Mouse (Mus musculus) gastrocnemius, postnatal 10 days (tissue): ENCODE measurements at regions not wholly inside any gene's neighbourhood (a gene's known extent, or its start where the extent isn't known, plus 50 kb on each side); places are given as distances from the start of the nearest gene placed in this dataset.
A peak's percentile ranks its signal among the peaks of the same experiment; 100 is the strongest.

ENCODE experiments used
- DNase-seq: peaks from one replicate; pipeline ENCODE4 v3.0.0; 2021; ENCODE audit warnings: mixed read lengths

DNA sequence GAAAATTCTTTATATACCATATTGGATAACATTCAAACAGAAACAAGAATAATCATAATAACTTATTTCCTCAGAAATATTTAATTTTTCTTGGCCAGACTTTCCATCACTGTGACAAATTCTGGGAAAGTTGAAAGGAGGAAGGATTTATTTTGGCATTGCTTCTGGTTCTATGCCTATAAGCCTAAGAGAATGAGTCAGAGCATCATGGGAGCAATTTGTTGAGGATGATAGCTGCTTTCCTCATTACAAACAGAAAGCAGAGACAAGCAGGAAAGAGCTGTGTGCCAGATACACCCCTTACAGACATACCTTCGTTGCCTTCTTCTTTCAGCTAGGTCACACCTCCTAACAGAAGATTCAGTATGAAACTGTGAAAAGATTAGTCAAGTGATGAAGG is 115.3 kb downstream of the Rgs21 start:
- DNase-seq: no peak

DNA sequence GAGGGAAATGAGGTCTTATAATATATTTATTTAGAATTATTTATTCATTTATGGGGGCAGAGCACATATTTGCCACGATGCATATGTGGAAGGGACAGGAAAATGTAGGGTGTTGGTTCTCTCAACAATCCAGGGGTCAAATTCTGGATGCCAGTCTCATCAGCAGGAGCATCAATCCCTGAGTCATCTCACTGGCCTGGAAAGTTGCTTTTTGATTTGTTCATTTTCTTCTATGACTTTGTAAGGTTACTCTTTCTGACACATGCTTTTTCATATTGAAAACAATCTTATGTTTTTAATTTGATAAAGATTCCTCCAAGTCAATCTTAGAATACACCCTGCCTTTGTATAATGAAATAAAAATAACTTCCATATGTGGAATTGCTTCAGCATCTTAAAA is 115.7 kb downstream of the Rgs21 start:
- DNase-seq: no peak

DNA sequence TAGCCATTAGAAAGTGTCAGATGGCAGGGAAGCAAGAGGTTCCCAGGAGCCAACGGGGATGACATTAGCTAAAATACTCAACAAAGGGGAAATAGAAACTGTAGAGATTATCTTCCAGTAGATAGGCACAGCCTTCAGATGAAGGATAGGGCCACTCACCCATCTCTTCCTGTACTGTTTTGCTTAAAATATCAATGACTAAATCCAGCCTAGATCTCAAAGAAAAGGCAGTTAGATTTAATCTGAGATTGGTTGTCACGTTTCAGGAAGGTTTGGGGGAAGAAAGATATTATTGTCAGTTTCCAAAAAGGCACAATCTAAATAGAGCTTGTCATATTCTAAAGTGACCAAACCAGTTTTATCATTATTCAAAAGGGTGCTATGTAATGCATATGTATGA is 130.8 kb downstream of the Rgs21 start:
- DNase-seq: no peak

- no peak for DNase-seq
Observed at GRCm38 (mm10) chr1:144432816-144433215, 134.7 kb downstream of the Rgs21 start.

DNA sequence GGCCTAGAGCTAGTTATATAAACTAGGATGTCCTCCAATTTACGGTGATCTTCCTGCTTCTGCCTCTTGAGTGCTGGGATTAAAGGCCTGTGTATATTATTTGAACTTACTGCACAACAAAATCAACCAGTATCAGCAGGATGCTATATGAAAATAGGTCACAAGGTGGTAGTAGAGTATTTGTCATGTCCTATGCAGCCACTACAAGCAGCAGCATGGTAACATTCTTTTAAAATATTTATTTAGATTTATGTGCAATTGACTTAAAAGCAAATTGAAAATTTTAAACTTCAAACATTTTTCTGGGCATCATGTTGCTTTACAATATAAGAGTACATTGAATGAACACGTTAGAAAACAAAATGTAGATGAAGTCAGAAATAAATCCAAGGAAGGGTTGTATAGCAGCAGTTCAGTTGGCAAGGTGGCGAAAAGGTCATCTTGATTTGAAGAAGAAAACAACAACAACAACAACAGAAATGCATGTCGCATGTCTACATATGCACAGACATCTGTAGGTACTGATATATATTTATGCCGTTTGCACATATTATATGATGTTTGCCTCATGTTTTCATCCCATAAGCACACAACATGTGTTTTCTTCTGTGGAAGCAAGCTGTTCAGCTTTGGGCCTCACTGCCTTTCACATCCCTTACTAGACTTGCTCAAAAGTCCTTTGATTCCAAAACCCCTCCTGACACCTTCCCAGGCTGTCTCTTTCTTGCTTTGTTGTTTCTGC is 135.8 kb downstream of the Rgs21 start:
- DNase-seq: no peak

DNA sequence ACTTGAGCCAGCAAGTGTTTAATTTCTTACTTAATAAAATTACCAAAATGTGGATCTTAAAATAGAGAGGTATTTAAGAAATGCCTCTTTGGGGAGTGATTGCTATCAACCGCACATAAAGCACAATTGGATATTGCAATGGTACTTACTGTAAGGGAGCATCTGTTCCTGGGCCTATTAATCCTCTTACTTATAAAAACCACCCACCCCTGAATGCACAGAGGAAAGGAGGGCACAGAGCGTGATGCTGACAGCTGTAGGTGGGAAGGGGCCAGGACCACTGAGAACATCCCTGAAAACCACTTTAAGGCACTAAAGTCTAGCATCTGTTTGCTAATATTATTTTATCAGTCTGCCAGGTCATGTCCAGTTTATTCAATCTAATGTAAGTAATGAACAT is 146.1 kb downstream of the Rgs21 start:
- DNase-seq: no peak

DNA sequence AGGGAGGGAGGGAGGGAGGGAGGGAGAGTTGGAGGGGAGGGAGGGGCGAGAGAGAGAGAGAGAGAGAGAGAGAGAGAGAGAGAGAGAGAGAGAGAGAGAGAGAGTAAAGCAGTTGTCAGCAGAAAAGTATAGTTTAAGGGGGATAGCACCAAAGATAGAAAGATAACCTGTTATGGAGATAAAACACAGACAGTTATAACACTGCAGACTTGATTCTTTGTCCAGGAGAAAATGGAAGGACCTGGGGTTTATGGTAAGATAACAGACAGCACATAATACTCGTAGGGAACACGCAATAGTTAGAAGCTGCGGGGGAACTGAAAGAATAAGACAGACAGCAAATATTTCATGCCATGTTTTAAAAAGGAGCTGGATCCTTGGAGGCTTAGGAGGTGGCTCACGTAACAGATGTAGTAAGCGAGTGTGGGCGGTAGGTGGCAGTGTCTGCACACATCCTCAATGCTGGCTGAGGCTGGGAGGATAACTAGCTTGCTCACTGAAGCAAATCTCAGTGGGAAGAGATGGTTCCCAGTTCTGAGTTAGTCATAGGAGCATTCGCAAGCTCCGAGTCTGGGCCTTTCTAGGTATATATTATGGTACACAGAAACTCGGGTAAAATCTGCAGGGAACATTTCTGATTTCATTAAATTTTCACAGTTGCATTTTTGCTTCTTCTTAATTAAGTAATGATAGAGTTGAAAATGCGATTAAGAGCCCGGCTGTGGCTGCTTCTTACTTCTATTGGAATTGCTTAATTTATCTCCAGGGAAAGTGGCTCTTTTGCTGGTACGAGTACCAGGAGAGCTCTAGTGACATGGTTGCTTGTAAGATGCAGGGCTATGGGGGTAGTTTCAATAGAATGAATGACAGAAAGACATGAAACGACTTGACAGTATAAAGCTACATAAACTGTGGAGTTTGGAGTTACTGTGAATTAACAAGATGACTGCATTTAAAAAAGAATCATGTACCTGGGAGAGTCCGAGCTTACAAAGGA is 157.6 kb upstream of the Rgs1 start:
- DNase-seq: peak; percentile 79

- no peak for DNase-seq
Observed at GRCm38 (mm10) chr1:144405724-144406123, 156.7 kb upstream of the Rgs1 start.

GRCm38 (mm10) chr1:144405031-144405430 is 156.0 kb upstream of the Rgs1 start:
- no peak for DNase-seq

DNA sequence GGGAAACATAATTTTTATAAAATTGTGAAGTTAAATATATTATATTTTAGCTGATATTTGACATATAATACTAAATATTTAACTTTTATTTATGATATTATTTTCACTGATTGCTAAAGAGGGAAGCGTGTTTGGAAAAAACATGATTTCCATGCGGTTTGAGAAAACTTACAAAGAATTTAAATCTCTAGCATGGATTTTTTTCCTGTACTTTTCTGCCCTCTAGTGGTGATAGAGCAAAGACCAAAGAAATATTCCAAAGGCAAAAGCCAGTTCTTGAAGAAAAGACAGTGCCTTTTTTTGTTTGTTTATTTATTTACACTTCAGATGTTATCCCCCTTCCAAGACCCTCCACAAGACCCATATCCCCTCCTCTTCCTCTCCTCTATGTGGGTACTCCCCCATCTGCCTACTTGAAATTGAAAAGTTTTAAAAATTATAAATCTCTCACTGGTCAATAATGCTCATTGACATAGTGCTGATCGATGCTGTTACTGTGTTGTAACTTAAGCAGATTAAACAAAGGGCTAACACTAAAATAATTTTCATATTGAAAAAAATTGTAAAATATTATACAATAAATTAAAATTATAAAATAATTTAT is 131.1 kb upstream of the Rgs1 start:
- no peak for DNase-seq

DNA sequence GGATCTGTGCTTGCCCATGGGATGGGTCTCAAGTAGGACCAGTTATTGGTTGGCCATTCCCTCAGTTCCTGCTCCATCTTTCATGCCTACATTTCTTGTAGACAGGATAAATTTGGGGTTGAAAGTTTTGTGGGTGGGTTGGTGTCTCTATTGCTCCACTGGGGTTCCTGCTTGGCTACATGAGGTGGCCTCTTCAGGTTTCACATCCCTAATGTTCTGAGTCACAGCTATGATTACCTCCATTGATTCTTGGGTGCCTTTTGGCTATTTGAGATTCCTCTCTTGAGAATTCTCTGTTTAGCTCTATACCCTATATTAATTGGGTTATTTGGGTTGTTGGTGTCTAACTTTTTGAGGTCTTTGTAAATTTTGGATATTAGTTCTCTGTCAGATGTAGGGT is 125.1 kb upstream of the Rgs1 start:
- no peak for DNase-seq

DNA sequence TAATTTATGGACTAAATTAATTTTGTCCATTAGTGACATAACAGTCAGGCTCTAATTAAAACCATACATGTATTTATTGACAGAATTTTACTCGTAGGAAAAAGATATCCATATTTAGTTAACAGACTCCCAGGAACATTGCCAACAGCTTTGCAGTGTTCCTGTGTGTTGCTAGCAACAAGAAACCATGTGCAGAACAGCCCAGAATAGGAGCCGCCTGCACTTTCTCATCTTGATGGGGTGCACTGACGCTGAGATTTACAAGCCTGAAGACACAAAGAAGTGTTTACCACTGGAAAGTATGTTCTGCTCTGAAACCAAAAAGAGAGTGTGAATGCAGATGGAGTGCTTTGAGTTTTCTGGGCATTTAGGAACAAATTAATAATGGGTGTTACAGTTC is 118.5 kb upstream of the Rgs1 start:
- DNase-seq: no peak

GRCm38 (mm10) chr1:144355560-144356310 is 106.7 kb upstream of the Rgs1 start:
- DNase-seq: no peak

- DNase-seq: no peak
Observed at GRCm38 (mm10) chr1:144355041-144355440, 106.0 kb upstream of the Rgs1 start.

GRCm38 (mm10) chr1:144353320-144353719 is 104.3 kb upstream of the Rgs1 start:
- DNase-seq: no peak

DNA sequence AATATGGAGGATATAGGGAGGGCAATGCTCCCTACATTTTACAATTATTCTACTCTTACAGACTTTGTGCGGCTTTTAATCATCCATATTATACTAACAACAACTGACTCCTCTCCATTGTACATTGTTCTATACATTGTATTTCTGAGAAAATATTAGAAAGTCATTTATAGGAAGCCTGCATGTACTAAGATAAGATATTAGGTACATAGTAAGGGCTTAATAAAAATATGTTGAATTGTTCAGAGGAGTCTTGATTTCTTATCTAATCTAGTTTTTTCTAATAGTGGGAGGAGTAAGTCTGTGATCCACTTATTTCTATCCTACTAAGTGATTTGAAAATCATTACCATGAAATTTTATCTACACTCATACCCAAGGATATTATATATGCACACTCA is 94.8 kb upstream of the Rgs1 start:
- DNase-seq: no peak

DNA sequence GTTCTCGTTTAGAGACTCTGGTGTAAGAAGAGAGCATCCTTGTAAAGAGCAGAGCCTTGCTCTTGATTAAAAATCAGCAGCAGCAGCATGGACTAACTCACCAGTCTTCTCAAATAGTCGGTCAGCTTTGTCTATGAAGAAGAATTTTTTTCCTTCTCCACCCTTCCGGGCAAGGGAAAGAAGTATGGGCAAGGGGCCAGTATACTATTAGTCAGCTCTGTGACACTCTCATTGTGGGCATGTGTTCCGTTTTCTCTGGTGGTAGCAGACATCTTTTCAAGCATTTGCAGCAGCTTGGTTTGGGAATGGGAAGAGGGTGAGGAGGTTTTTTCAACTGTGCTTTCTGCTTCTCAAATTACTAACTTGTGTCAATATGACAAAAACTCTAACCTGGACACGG is 94.3 kb upstream of the Rgs1 start:
- DNase-seq: no peak

- DNase-seq: no peak
Observed at GRCm38 (mm10) chr1:144337572-144337971, 88.5 kb upstream of the Rgs1 start.

DNA sequence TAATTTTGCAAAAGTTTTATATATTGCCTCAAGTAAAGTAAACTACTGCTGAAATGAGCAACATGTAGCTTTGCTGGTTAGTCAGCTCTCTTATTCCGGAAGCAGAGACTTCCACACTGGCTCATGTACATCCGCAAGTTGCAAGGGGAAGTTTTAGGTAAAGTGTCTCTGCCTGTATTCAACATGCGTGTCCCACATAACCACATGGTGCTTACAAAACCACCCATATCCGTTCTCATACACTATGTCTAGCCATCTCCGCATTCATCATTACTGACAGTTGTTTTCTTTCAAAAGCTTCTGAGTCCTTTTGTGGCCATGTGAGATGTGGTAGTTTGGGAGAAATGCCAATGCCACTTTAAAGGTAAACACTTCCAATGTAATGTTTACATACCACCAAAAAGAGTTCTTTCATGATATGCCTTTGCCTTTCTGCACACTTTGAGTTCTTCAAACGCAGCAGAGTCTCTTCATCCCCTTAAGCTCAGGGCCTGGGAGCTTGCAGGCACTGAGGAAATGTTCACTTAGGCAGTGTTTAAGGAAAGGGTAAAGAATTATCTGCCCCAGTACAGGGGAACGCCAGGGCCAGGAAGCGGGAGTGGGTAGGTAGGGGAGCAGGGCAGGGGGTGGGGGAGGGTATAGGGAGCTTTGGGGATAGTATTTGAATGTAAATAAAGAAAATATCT is 81.5 kb upstream of the Rgs1 start:
- DNase-seq: no peak

GRCm38 (mm10) chr1:144319406-144319805 is 70.4 kb upstream of the Rgs1 start:
- DNase-seq: no peak

- no peak for DNase-seq
Observed at GRCm38 (mm10) chr1:144318289-144318688, 69.2 kb upstream of the Rgs1 start.

- DNase-seq: no peak
Observed at GRCm38 (mm10) chr1:144317560-144317959, 68.5 kb upstream of the Rgs1 start.
